9 mouse cellular contexts compared by ENCODE assay signal in genomic region chr1:132722362-132722761, GRCm38 (mm10). TPM values are rescaled to one million over a fixed set of nuclear protein-coding genes. Genes with fewer than 3 reads are reported as not detected.
"Had no signal": no experiment of that assay in that cellular context is flagged by ENCODE, and none has a peak within 500 bp of the region (broad histone marks: within the 10 kb centered on the region; RNA-seq: fewer than 3 reads in every experiment).

No protein-coding gene starts in this region.

- DNase-seq: kidney, postnatal 25 days; layer of hippocampus, adult 9-11 months; liver, embryonic 13.5 days; lung, adult 2 months; lung, postnatal 14 days; lung, postnatal 4 days; midbrain, embryonic 14.5 days; thymus, postnatal 25 days had no signal

RNA-seq across cellular contexts. Expression of gene Nfasc, which starts 19.2 kb away (rescaled TPM):
- total RNA-seq: megakaryocyte progenitor cell, adult 5-6 weeks had no signal
